Mouse (Mus musculus): ENCODE data around the gene Bid. TPM values are rescaled to one million over a fixed set of nuclear protein-coding genes. Genes with fewer than 3 reads are reported as not detected.

Gene Bid
- polyA plus RNA-seq, 1 experiment from 2014 or later, result 17.8 TPM

GRCm38 (mm10) chr6:120943964-120944363, 27.3 kb upstream of the Bid start:
- H3K9me3 ChIP-seq, result no peaks in the 10 kb centered on the region
- H3K27ac ChIP-seq, result no peak overlapping the region
- no peaks in the 10 kb centered on the region for H3K27me3 ChIP-seq
- ATAC-seq (ENCODE audit: borderline replicate concordance, extremely low read depth, low FRiP score, low TSS enrichment), result no peak
- WGBS, result 78% methylated on average over 5 of the region's 5 CpGs
- H3K9ac ChIP-seq, result no peak overlapping the region
- H3K4me1 ChIP-seq, result no peaks in the 10 kb centered on the region
- no peak overlapping the region for H3K4me3 ChIP-seq
- H3K4me2 ChIP-seq, result no peak overlapping the region
- peaks cover 18% of the 10 kb centered on the region for H3K36me3 ChIP-seq

GRCm38 (mm10) chr6:120943551-120943950, 26.9 kb upstream of the Bid start:
- Histone ChIP-seq H3K4me1 (no peaks in the 10 kb centered on the region), H3K4me2 (no peak overlapping the region), H3K4me3 (no peak overlapping the region), H3K27ac (no peak overlapping the region), H3K36me3 (peaks cover 18% of the 10 kb centered on the region), H3K9ac (no peak overlapping the region), H3K9me3 (no peaks in the 10 kb centered on the region), H3K27me3 (no peaks in the 10 kb centered on the region)
- ATAC-seq (ENCODE audit: borderline replicate concordance, extremely low read depth, low FRiP score, low TSS enrichment), result no peak
- WGBS, result 56% methylated on average over 10 of the region's 10 CpGs

GRCm38 (mm10) chr6:120943079-120943478, 26.4 kb upstream of the Bid start:
- Histone ChIP-seq H3K4me2 (no peak overlapping the region), H3K27ac (no peak overlapping the region), H3K9ac (no peak overlapping the region), H3K9me3 (no peaks in the 10 kb centered on the region), H3K4me1 (no peaks in the 10 kb centered on the region), H3K27me3 (no peaks in the 10 kb centered on the region), H3K36me3 (peaks cover 15% of the 10 kb centered on the region), H3K4me3 (no peak overlapping the region)
- ATAC-seq (ENCODE audit: borderline replicate concordance, extremely low read depth, low FRiP score, low TSS enrichment), result no peak
- 64% methylated on average over 2 of the region's 2 CpGs for WGBS

GRCm38 (mm10) chr6:120941575-120941974, 24.9 kb upstream of the Bid start:
- WGBS, result 94% methylated on average over 13 of the region's 13 CpGs
- H3K4me1 ChIP-seq, result no peaks in the 10 kb centered on the region
- no peaks in the 10 kb centered on the region for H3K27me3 ChIP-seq
- no peak for ATAC-seq (ENCODE audit: borderline replicate concordance, extremely low read depth, low FRiP score, low TSS enrichment)
- peaks cover 9% of the 10 kb centered on the region; the same call in 1 of the 2 replicates for H3K36me3 ChIP-seq
- H3K27ac ChIP-seq, result no peak overlapping the region
- no peak overlapping the region for H3K4me3 ChIP-seq
- no peaks in the 10 kb centered on the region for H3K9me3 ChIP-seq
- no peak overlapping the region for H3K9ac ChIP-seq
- no peak overlapping the region for H3K4me2 ChIP-seq

- Histone ChIP-seq H3K4me2 (no peak overlapping the region), H3K4me3 (no peak overlapping the region), H3K4me1 (no peaks in the 10 kb centered on the region), H3K27ac (no peak overlapping the region), H3K9ac (no peak overlapping the region), H3K9me3 (no peaks in the 10 kb centered on the region), H3K27me3 (no peaks in the 10 kb centered on the region), H3K36me3 (peaks cover 9% of the 10 kb centered on the region; the same call in 1 of the 2 replicates)
- 82% methylated on average over 7 of the region's 7 CpGs for WGBS
- ATAC-seq (ENCODE audit: borderline replicate concordance, extremely low read depth, low FRiP score, low TSS enrichment), result no peak
These were observed 24.4 kb upstream of the Bid start for GRCm38 (mm10) chr6:120941084-120941481.

GRCm38 (mm10) chr6:120940446-120941083, 23.9 kb upstream of the Bid start:
- Histone ChIP-seq H3K27ac (no peak overlapping the region), H3K36me3 (peaks cover 9% of the 10 kb centered on the region; the same call in 1 of the 2 replicates), H3K9ac (no peak overlapping the region), H3K4me1 (no peaks in the 10 kb centered on the region), H3K4me3 (no peak overlapping the region), H3K9me3 (no peaks in the 10 kb centered on the region), H3K27me3 (no peaks in the 10 kb centered on the region), H3K4me2 (no peak overlapping the region)
- WGBS, result 84% methylated on average over 7 of the region's 7 CpGs
- no peak for ATAC-seq (ENCODE audit: borderline replicate concordance, extremely low read depth, low FRiP score, low TSS enrichment)

GRCm38 (mm10) chr6:120939783-120940182, 23.1 kb upstream of the Bid start:
- H3K27me3 ChIP-seq, result no peaks in the 10 kb centered on the region
- H3K27ac ChIP-seq, result no peak overlapping the region
- no peak overlapping the region for H3K4me3 ChIP-seq
- H3K4me1 ChIP-seq, result no peaks in the 10 kb centered on the region
- peaks cover 4% of the 10 kb centered on the region; the same call in 1 of the 2 replicates for H3K36me3 ChIP-seq
- ATAC-seq (ENCODE audit: borderline replicate concordance, extremely low read depth, low FRiP score, low TSS enrichment), result no peak
- no peak overlapping the region for H3K4me2 ChIP-seq
- H3K9ac ChIP-seq, result no peak overlapping the region
- H3K9me3 ChIP-seq, result no peaks in the 10 kb centered on the region
- WGBS, result 78% methylated on average over 3 of the region's 3 CpGs

GRCm38 (mm10) chr6:120938763-120939450, 22.3 kb upstream of the Bid start:
- no peak for ATAC-seq (ENCODE audit: borderline replicate concordance, extremely low read depth, low FRiP score, low TSS enrichment)
- H3K4me2 ChIP-seq, result no peak overlapping the region
- no peaks in the 10 kb centered on the region for H3K27me3 ChIP-seq
- H3K4me3 ChIP-seq, result no peak overlapping the region
- H3K27ac ChIP-seq, result no peak overlapping the region
- no peaks in the 10 kb centered on the region for H3K9me3 ChIP-seq
- H3K9ac ChIP-seq, result no peak overlapping the region
- H3K36me3 ChIP-seq, result peaks cover 6% of the 10 kb centered on the region
- 77% methylated on average over 12 of the region's 12 CpGs for WGBS
- no peaks in the 10 kb centered on the region for H3K4me1 ChIP-seq

GRCm38 (mm10) chr6:120937999-120938608, 21.5 kb upstream of the Bid start:
- H3K9me3 ChIP-seq, result no peaks in the 10 kb centered on the region
- ATAC-seq (ENCODE audit: borderline replicate concordance, extremely low read depth, low FRiP score, low TSS enrichment), result no peak
- no peaks in the 10 kb centered on the region for H3K27me3 ChIP-seq
- no peak overlapping the region for H3K4me3 ChIP-seq
- H3K9ac ChIP-seq, result no peak overlapping the region
- no peaks in the 10 kb centered on the region for H3K4me1 ChIP-seq
- H3K4me2 ChIP-seq, result no peak overlapping the region
- no peak overlapping the region for H3K27ac ChIP-seq
- 79% methylated on average over 11 of the region's 11 CpGs for WGBS
- peaks cover 9% of the 10 kb centered on the region for H3K36me3 ChIP-seq

GRCm38 (mm10) chr6:120937104-120937617, 20.5 kb upstream of the Bid start:
- 72% methylated on average over 16 of the region's 16 CpGs for WGBS
- no peak for ATAC-seq (ENCODE audit: borderline replicate concordance, extremely low read depth, low FRiP score, low TSS enrichment)
- no peaks in the 10 kb centered on the region for H3K4me1 ChIP-seq

GRCm38 (mm10) chr6:120934176-120934575, 17.5 kb upstream of the Bid start:
- Histone ChIP-seq H3K4me2 (no peak overlapping the region), H3K4me3 (no peak overlapping the region), H3K9me3 (no peaks in the 10 kb centered on the region), H3K4me1 (no peaks in the 10 kb centered on the region), H3K27ac (no peak overlapping the region), H3K36me3 (peaks cover 17% of the 10 kb centered on the region), H3K27me3 (no peaks in the 10 kb centered on the region), H3K9ac (no peak overlapping the region)
- ATAC-seq (ENCODE audit: borderline replicate concordance, extremely low read depth, low FRiP score, low TSS enrichment), result no peak
- 70% methylated on average over 4 of the region's 4 CpGs for WGBS

More at GRCm38 (mm10) chr6:120937104-120937617, 20.5 kb upstream of the Bid start:
- Histone ChIP-seq H3K27me3 (no peaks in the 10 kb centered on the region), H3K9ac (no peak overlapping the region), H3K9me3 (no peaks in the 10 kb centered on the region), H3K36me3 (peaks cover 14% of the 10 kb centered on the region), H3K4me2 (no peak overlapping the region), H3K27ac (no peak overlapping the region), H3K4me3 (no peak overlapping the region)

- Histone ChIP-seq H3K27me3 (no peaks in the 10 kb centered on the region), H3K27ac (no peak overlapping the region), H3K9me3 (no peaks in the 10 kb centered on the region), H3K9ac (no peak overlapping the region), H3K4me1 (no peaks in the 10 kb centered on the region), H3K4me2 (no peak overlapping the region), H3K36me3 (peaks cover 17% of the 10 kb centered on the region), H3K4me3 (no peak overlapping the region)
- WGBS, result 79% methylated on average over 7 of the region's 7 CpGs
- ATAC-seq (ENCODE audit: borderline replicate concordance, extremely low read depth, low FRiP score, low TSS enrichment), result no peak
These were observed 17.0 kb upstream of the Bid start for GRCm38 (mm10) chr6:120933670-120934069.
